Mouse (Mus musculus) layer of hippocampus, adult 9-10 months (tissue): ENCODE data around the gene Ager.
A peak's percentile ranks its signal among the peaks of the same experiment; 100 is the strongest.

Experiments
- DNase-seq: peaks from one replicate; pipeline ENCODE4 v3.0.0; 2022; ENCODE audit warnings: low spot score

The Ager gene

DNA sequence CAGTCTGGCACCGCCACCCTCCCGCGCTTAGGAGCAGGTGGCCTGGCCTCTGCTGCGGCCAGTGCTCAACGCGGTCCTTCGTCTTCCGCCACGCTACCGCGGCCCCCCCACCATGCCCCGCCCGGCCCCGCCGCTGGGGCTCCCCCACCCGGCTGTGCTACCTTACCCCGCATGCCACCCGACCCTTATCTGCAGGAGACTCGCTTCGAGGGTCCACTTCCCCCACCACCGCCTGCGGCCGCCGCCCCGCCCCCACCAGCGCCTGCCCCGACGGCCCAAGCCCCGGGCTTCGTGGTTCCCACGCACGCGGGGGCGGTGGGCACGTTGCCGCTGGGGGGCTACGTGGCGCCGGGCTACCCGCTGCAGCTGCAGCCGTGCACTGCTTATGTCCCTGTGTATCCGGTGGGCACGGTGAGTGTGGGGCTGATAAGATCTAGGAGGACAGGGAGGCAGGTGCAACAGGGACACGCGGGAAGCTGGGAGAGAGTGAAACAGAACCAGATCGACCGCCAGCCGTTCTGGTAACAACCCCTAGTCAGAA, 33.2 kb downstream of the Ager start:
- no peak for DNase-seq

DNA sequence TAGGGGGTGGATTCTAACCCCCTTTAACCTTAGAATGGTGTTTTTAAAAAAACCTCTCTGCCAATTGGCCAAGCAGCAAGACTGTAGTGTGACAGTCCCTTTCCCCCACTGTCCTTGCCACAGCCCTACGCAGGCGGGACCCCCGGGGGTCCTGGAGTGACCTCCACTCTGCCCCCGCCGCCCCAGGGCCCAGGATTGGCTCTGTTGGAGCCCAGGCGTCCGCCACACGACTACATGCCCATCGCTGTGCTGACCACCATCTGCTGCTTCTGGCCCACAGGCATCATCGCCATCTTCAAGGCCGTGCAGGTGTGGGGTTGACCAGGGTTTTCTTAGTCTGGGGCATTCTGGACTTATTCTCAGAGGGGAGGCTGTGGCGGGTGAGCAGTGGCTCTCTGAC, 34.0 kb downstream of the Ager start:
- DNase-seq, result no peak

- DNase-seq, result no peak
Observed at GRCm38 (mm10) chr17:34632261-34632691, 34.6 kb downstream of the Ager start.

DNA sequence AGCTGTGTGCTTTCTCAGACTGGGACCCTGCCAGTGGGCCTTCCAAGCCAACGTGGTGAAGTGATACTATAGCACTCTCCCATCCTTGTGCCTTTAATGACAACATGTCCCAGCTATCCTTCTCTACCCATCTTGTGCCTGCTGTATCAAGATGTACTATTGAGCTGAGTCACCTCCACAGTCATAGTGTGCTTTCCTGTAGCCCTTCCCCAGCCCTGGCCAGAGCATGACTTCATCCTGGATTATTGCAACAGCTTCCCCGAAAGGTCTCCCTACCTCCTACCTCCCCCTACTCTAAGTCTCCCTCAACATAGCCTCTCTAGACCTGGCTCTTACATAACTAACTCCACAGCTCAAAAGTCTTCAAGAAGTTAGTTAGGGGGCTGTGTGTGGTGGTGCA, 38.0 kb downstream of the Ager start:
- DNase-seq, result no peak

DNA sequence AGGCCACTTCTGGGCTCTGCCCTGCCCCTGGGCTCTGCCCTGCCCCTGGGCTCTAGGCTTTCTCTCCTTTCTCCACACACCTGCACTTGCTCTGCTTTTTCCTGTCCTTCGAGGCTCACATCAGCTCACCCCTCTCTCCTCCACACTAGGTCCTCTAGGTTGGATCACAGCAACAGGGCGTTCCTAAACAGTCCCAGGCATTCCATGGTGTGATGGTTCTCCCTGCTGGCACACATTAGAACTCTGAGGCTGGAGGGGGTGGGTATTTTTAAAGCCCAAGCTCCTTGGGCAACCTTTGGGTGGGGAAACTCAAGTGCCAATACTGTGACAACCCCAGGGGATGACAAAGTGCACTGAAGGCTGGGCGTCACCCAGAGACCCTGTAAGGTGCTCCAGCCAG, 39.8 kb downstream of the Ager start:
- no peak for DNase-seq

DNA sequence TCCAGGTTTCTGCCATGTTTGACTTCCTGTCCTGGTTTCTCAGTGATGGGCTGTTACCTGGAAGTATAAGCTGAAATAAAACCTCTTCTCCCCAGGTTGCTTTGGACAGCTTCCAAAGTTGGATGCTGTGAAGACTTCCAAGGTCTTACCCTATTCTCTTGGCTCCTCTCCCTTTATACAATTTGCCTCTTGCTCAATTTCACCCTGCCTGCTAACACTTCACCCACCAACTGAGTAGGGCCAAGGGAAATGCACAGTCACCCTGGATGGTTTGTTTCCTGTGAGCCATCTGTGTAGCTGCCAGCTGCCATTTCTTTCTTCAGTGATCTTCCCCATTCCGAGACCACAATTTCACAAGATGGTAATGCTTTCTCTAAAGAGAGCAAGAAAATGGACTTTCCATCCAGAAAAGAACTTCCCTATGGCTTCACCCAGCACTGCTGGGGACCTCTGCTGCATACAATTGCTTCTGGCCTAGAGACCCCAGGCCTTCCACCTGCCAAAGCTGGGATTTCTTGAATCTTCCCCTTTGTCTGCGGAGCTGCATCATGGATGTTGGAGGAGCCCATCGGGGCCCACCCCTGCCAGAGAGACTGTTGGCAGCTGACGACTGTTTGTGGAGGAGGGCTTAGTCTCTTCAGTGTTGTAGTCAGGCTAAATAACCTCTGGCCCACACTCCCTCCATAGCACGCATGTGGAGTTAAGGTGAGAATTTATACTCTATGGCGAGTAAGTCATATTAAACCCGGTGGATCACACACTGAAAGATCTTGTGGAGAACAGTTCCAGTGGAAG, 42.0 kb downstream of the Ager start:
- no peak for DNase-seq

DNA sequence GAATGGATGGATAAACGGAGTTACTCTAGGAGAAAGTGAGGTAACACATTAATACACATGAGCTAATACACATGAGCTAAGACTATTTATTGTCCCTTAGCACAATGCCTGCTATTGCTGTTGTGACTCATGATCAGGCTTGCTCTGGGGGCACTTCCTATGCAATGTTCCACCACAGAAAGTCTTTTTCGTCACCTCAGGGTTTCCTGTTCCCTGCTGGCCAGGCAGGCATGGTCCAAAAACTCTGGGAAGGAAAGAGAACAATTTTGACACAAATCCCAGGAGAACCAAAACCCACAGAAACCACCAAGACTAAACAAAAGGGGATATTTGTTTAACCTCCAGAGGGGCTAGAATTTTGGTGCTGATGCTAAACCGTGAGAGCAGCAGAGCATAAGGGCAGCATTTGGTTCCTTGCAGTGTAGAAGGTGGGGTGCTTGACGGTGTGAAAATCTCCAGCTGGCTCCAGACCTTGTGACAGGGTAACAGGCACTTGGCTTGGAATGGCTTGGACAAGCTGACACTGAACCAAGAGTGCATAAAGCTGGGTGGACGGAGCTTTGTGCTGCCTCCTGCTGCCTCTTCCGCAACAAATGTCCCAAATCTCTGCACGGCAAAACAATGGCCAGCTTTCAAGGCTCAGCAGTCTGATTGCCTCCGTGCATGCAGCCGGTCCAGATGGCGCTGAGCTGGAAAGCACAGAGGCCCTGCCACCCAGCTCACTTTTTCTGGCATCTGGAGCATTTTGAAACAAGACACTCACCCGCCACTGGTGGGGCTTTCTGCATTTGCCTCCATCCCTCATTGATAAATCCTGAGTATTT, 43.3 kb downstream of the Ager start:
- DNase-seq, result no peak

DNA sequence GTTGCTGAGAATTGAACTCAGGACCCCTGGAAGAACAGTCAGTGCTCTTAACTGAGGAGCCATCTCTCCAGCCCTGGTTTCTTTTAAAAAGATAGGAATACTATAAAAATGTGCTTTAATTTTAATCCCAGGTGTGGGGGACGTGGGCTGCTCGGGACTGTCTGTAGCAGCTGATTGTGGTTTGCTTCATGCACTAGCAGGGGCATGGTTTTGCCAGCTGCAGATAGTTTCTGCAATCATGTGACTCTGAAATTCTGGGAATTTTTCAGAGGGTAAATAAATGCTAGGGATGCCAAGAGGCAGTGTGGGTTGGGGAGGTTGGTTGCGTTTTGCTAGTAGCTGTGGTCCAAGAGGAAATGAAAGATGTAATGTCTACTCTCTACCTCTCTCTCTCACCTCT, 44.3 kb downstream of the Ager start:
- no peak for DNase-seq

GRCm38 (mm10) chr17:34643379-34643778, 45.7 kb downstream of the Ager start:
- no peak for DNase-seq

- DNase-seq, result no peak
Observed at GRCm38 (mm10) chr17:34643944-34644343, 46.3 kb downstream of the Ager start.

- DNase-seq, result peak; percentile 98
Observed at GRCm38 (mm10) chr17:34644608-34645007, 46.9 kb downstream of the Ager start, which contains the start of gene Fkbpl. Gene Fkbpl, plus strand, starts transcription at chr17:34644764.

DNA sequence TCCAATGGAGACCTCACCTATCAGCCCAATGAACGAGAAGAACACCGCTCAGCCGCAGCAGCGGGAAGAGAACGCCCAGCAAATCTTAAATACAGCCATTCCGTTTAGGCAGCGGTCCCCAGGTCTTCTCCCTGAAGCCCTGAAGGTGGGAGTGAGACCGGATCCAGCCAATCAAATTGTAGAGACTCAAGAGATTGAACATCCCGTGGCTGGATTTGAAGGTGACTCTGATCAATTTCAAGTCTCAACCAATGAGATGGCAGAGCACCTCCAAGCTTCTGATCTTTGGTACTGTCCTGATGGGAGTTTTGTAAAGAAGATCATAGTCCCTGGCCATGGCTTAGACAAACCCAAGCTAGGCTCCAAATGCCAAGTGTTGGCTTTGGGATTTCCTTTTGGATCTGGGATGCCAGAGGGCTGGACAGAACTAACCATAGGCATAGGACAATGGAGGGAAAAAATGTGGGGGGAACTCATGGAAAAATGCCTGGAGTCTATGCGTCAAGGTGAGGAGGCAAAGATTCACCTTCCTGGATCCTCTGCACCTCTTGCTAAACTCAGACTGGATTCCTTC, 47.7 kb downstream of the Ager start:
- DNase-seq, result no peak

GRCm38 (mm10) chr17:34645831-34646511, 48.3 kb downstream of the Ager start:
- DNase-seq, result no peak

DNA sequence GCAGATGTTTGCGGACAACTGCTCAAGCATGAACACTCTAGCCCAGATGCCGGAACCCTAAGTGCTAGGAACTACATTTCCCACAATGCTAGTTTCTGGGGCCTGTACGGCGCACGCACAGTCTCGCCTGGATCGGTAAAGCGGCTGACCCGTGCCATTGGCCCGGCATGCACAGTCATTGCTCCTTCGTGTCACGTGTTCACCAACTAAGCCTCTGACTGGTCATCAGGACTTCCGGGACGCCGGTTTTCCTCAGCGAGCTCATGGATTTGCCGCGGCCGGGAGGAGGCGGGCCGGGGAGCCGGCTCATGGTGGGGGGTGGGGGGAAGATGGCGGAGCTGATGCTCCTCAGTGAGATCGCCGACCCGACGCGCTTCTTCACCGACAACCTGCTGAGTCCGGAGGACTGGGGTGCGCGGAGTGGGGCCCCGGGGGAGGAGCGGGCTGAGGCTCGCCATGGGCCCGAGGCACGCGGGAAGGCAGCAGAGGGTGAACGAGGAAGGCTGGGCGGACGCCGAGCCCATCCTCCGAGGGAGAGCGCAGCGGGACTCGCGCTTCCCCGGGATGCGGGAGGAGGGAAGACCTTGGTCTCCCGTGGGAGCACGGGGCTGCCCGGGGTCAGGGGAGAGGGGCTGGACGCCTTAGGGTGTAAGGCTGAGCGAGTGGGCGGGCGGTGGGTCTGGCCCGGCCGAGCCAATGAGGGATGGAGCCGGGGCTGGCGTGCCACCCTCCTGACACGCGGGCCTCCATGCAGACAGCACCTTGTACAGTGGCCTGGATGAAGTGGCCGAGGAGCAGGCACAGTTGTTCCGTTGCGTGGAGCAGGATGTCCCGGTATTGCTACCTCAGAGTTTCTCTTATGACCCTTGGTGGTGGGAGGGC, 49.5 kb downstream of the Ager start, which contains the start of gene Atf6b:
Atf6b (plus strand) TSS at position 241 of the 882 bp plus-strand sequence.
- DNase-seq, result peak; percentile 94

DNA sequence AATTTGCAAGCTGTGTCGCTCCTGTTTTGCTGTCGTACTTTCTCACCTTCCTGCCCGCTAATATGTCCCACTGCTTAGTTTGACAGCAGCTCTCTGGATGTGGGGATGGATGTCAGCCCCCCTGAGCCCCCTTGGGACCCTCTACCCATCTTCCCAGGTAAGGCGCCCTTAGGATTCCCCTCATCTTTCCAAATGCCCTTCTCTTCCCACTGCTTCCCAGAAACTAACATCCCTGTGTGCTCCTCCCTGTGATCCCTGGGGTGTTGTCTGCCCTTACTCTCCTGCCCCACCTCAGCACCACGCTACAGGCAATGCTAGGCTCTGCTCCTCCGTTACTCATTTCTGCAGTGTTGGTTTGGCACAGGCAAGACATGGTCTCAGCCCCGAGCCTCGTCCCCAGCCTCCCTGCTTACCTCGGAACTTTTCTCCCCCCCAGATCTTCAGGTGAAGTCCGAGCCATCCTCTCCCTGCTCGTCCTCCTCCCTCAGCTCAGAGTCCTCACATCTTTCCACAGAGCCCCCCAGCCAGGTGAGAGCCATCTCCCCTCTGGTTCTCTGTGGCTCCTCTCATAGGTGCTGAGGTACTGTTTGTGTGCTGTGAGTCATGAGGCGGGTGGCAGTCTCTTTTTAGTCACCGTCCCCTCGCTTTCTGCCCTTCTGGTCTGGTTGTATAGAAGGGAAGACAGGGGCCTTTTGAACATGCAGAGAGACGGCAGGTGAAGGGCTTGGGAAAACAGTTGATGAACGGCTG, 50.7 kb downstream of the Ager start:
- no peak for DNase-seq

- DNase-seq, result no peak
Observed at GRCm38 (mm10) chr17:34649106-34649864, 51.6 kb downstream of the Ager start.
